Mouse (Mus musculus): Measurements from ENCODE around the gene Osbpl2. TPM values are rescaled to one million over a fixed set of nuclear protein-coding genes. Genes with fewer than 3 reads are reported as not detected.

Osbpl2 gene
- total and polyA plus RNA-seq, 3 experiments = 22.0 to 25.6 (median 24.5) TPM

DNA sequence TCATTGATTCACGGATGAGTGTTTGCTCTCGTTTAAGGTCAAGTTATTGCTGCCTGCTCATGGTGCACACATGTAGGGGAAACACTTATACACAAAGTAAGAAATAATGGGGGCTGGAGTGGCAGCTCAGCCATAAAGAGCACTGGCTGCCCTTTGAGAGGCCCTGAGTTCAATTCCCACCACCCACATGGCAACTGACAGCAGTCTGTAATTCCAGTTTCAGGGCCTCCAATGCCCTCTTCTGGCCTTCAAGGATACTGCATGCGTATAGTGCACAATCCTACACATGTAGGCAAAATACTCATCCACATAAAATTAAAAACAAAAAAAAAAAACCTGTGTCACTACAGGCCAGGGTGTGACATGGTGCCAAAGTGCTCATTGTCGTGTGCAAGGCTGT is 31.6 kb upstream of the Osbpl2 start:
- DNase-seq (ENCODE audit: low spot score) (no peak), ATAC-seq (ENCODE audit: extremely low read depth, insufficient number of reproducible peaks, low FRiP score, poor library complexity, severe bottlenecking) (no peak)
- peaks cover 48% of the 10 kb centered on the region for H3K36me3 ChIP-seq (replicated peaks)
- H3K4me1 ChIP-seq (ENCODE audit: insufficient read depth, low read depth, low read length) = no peaks in the 10 kb centered on the region
- H3K27me3 ChIP-seq (ENCODE audit: insufficient read depth, low read length) = peaks cover 25% of the 10 kb centered on the region
- no peaks in the 10 kb centered on the region for H3K9me3 ChIP-seq (replicated peaks)
- no peak overlapping the region for H3K4me3 ChIP-seq (ENCODE audit: low read depth, low read length)
- TF ChIP-seq CTCF (IDR thresholded peaks at IDR 0.05; ENCODE audit: low read depth, low read length) = no peak
- TF ChIP-seq TAL1 (conservative IDR thresholded peaks at IDR 0.05; ENCODE audit: low read depth, low read length) = no peak
- no peak for TF ChIP-seq POLR2AphosphoS5 (IDR thresholded peaks at IDR 0.05; ENCODE audit: insufficient replicate concordance, low read depth, low read length)
- TF ChIP-seq GATA1 (IDR thresholded peaks at IDR 0.05; ENCODE audit: borderline replicate concordance, low read length) = no peak
- TF ChIP-seq GATA2 (IDR thresholded peaks at IDR 0.05; ENCODE audit: borderline replicate concordance, low read depth, low read length) = no peak

DNA sequence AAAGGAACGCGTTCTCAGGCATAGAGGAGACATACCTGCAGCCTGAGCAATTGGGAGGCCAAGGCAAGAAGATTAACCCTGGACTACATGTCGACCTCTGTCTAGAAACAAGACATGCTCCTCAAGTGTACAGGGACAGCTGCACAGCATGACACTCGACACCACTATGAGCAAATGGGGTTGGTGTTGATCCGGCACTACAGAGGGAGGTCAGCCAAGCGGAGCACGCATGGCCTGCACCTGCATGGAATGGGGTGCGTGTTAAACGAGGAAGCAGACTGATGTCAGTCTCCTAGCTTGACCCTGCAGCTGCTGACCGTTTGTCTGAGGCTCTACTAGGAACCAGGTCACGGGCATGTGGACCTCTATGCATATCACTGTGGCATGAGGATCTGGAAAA is 28.8 kb upstream of the Osbpl2 start:
- TF ChIP-seq GATA2 (IDR thresholded peaks at IDR 0.05; ENCODE audit: borderline replicate concordance, low read depth, low read length) (no peak), POLR2AphosphoS5 (IDR thresholded peaks at IDR 0.05; ENCODE audit: insufficient replicate concordance, low read depth, low read length) (no peak), CTCF (IDR thresholded peaks at IDR 0.05; ENCODE audit: low read depth, low read length) (no peak), TAL1 (conservative IDR thresholded peaks at IDR 0.05; ENCODE audit: low read depth, low read length) (no peak), GATA1 (IDR thresholded peaks at IDR 0.05; ENCODE audit: borderline replicate concordance, low read length) (no peak)
- DNase-seq (ENCODE audit: low spot score) (no peak), ATAC-seq (ENCODE audit: extremely low read depth, insufficient number of reproducible peaks, low FRiP score, poor library complexity, severe bottlenecking) (no peak)
- H3K4me1 ChIP-seq (ENCODE audit: insufficient read depth, low read depth, low read length) = no peaks in the 10 kb centered on the region
- no peaks in the 10 kb centered on the region for H3K9me3 ChIP-seq (replicated peaks)
- H3K27me3 ChIP-seq (ENCODE audit: insufficient read depth, low read length) = peaks cover 34% of the 10 kb centered on the region
- no peak overlapping the region for H3K4me3 ChIP-seq (ENCODE audit: low read depth, low read length)
- H3K36me3 ChIP-seq (replicated peaks) = peaks cover 21% of the 10 kb centered on the region

DNA sequence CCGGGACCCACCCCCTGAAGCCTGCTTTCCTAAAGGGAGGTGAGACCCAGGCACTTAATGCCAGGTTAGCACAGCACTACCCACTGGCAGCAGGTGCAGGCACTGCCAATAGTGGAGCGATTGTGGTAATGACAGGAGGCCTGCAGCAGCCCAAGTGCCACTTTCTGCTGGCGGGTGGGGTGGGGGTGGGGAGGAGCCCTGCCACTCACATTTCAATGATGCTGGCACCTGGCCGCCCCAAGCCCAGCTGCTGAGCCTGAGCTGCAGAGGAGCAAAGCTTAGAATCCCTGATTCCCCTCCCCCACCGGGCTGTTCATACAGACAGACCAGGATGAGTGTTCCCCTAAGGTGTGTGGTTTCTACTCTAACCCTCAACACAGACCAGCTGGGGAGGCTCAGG is 23.4 kb upstream of the Osbpl2 start:
- TF ChIP-seq GATA2 (IDR thresholded peaks at IDR 0.05; ENCODE audit: borderline replicate concordance, low read depth, low read length) = no peak
- no peak for TF ChIP-seq TAL1 (conservative IDR thresholded peaks at IDR 0.05; ENCODE audit: low read depth, low read length)
- TF ChIP-seq CTCF (IDR thresholded peaks at IDR 0.05; ENCODE audit: low read depth, low read length) = no peak
- no peak for TF ChIP-seq GATA1 (IDR thresholded peaks at IDR 0.05; ENCODE audit: borderline replicate concordance, low read length)
- no peak for TF ChIP-seq POLR2AphosphoS5 (IDR thresholded peaks at IDR 0.05; ENCODE audit: insufficient replicate concordance, low read depth, low read length)
- ATAC-seq (ENCODE audit: extremely low read depth, insufficient number of reproducible peaks, low FRiP score, poor library complexity, severe bottlenecking) (no peak), DNase-seq (ENCODE audit: low spot score) (no peak)

DNA sequence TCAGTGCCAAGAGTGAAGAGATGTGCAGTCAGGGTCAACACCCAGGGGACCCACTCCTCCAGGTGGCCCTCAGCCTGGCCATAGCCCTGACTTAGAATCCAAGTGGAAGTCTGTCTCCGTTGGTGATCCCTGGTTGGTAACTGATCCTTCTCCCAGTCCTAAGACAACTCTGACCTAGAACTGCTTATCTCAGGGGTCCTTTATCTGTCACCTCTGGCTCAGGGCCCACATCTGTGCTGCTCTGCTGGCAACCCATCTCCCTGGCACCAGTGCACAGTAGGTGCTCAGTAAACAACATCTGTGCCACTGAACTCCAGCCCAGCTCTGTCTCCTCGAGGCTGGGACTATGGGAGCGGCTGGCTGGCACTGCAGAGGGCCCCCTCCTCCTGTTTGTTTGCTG is 21.5 kb upstream of the Osbpl2 start:
- H3K4me3 ChIP-seq (ENCODE audit: low read depth, low read length) = no peak overlapping the region
- TF ChIP-seq TAL1 (conservative IDR thresholded peaks at IDR 0.05; ENCODE audit: low read depth, low read length) (no peak), POLR2AphosphoS5 (IDR thresholded peaks at IDR 0.05; ENCODE audit: insufficient replicate concordance, low read depth, low read length) (no peak), CTCF (IDR thresholded peaks at IDR 0.05; ENCODE audit: low read depth, low read length) (no peak), GATA1 (IDR thresholded peaks at IDR 0.05; ENCODE audit: borderline replicate concordance, low read length) (no peak), GATA2 (IDR thresholded peaks at IDR 0.05; ENCODE audit: borderline replicate concordance, low read depth, low read length) (no peak)
- DNase-seq (ENCODE audit: low spot score) = no peak
- ATAC-seq (ENCODE audit: extremely low read depth, insufficient number of reproducible peaks, low FRiP score, poor library complexity, severe bottlenecking) = no peak
- no peaks in the 10 kb centered on the region for H3K9me3 ChIP-seq (replicated peaks)
- H3K4me1 ChIP-seq (ENCODE audit: insufficient read depth, low read depth, low read length) = no peaks in the 10 kb centered on the region
- H3K36me3 ChIP-seq (replicated peaks) = no peaks in the 10 kb centered on the region
- H3K27me3 ChIP-seq (ENCODE audit: insufficient read depth, low read length) = peaks cover 76% of the 10 kb centered on the region

More for the DNA sequence above, 23.4 kb upstream of the Osbpl2 start:
- peaks cover 60% of the 10 kb centered on the region for H3K27me3 ChIP-seq (ENCODE audit: insufficient read depth, low read length)
- H3K36me3 ChIP-seq (replicated peaks) = no peaks in the 10 kb centered on the region
- H3K9me3 ChIP-seq (replicated peaks) = no peaks in the 10 kb centered on the region
- no peak overlapping the region for H3K4me3 ChIP-seq (ENCODE audit: low read depth, low read length)
- no peaks in the 10 kb centered on the region for H3K4me1 ChIP-seq (ENCODE audit: insufficient read depth, low read depth, low read length)

DNA sequence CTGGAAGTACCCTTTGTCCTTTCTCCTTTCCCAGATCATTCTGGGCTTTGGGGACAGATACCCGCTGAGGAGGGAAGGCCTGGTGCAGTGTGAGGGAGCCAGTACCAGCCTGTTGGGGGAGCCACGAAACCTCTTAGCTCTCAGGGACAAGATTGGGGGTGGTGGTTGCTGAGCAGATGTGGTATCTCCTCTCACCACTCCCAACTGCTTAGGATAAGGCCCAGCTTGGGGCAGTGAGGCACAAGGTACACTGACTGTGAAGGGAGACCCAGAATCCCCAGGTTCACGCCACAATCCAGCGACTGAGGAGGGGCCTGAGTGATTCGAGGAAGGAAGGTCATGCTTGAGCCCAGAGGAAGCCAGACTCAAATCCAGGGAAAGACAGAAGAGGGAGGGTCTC is 20.9 kb upstream of the Osbpl2 start:
- Histone ChIP-seq H3K36me3 (replicated peaks) (no peaks in the 10 kb centered on the region), H3K4me1 (ENCODE audit: insufficient read depth, low read depth, low read length) (no peaks in the 10 kb centered on the region), H3K9me3 (replicated peaks) (no peaks in the 10 kb centered on the region), H3K27me3 (ENCODE audit: insufficient read depth, low read length) (peaks cover 82% of the 10 kb centered on the region), H3K4me3 (ENCODE audit: low read depth, low read length) (no peak overlapping the region)
- no peak for DNase-seq (ENCODE audit: low spot score)
- ATAC-seq (ENCODE audit: extremely low read depth, insufficient number of reproducible peaks, low FRiP score, poor library complexity, severe bottlenecking) = no peak
- TF ChIP-seq GATA1 (IDR thresholded peaks at IDR 0.05; ENCODE audit: borderline replicate concordance, low read length) (no peak), CTCF (IDR thresholded peaks at IDR 0.05; ENCODE audit: low read depth, low read length) (no peak), GATA2 (IDR thresholded peaks at IDR 0.05; ENCODE audit: borderline replicate concordance, low read depth, low read length) (no peak), POLR2AphosphoS5 (IDR thresholded peaks at IDR 0.05; ENCODE audit: insufficient replicate concordance, low read depth, low read length) (no peak), TAL1 (conservative IDR thresholded peaks at IDR 0.05; ENCODE audit: low read depth, low read length) (no peak)

DNA sequence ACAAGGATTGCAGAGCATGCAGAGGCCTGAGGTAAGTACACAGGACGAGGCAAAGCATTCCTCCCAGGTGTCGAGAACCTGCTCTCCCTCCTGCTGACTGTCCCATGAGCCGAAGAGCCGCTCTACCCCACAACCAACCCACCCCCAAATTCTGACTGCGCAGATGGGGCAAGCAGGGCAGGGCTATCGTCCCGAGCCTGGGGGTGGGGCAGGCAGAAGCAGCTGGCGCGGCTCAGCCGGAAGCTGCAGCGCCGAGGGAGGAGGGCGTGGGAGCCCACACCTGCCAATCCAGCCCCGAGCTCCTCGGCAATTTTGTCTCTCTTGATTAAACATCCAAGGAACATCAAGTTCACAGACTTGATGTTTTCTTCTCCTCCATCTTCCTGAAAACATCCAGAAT is 19.6 kb upstream of the Osbpl2 start:
- Histone ChIP-seq H3K36me3 (replicated peaks) (no peaks in the 10 kb centered on the region), H3K4me3 (ENCODE audit: low read depth, low read length) (no peak overlapping the region), H3K27me3 (ENCODE audit: insufficient read depth, low read length) (peaks cover 89% of the 10 kb centered on the region), H3K9me3 (replicated peaks) (no peaks in the 10 kb centered on the region), H3K4me1 (ENCODE audit: insufficient read depth, low read depth, low read length) (peaks cover 11% of the 10 kb centered on the region)
- DNase-seq (ENCODE audit: low spot score) = no peak
- no peak for ATAC-seq (ENCODE audit: extremely low read depth, insufficient number of reproducible peaks, low FRiP score, poor library complexity, severe bottlenecking)
- TF ChIP-seq TAL1 (conservative IDR thresholded peaks at IDR 0.05; ENCODE audit: low read depth, low read length) = no peak
- no peak for TF ChIP-seq GATA1 (IDR thresholded peaks at IDR 0.05; ENCODE audit: borderline replicate concordance, low read length)
- TF ChIP-seq POLR2AphosphoS5 (IDR thresholded peaks at IDR 0.05; ENCODE audit: insufficient replicate concordance, low read depth, low read length) = no peak
- no peak for TF ChIP-seq GATA2 (IDR thresholded peaks at IDR 0.05; ENCODE audit: borderline replicate concordance, low read depth, low read length)
- TF ChIP-seq CTCF (IDR thresholded peaks at IDR 0.05; ENCODE audit: low read depth, low read length) = no peak

All from G1E (cell line).